Mouse (Mus musculus) lung, postnatal 0 days (tissue): ENCODE results near the gene Aoc3.

Experiments
- CTCF ChIP-seq: IDR thresholded peaks from 2 replicates; pipeline ENCODE4 v1.5.1; 2016; ENCODE audit warnings: antibody characterized with exemption, mild to moderate bottlenecking
- EP300 ChIP-seq: IDR thresholded peaks from 2 replicates; pipeline ENCODE4 v1.6.1; 2016; ENCODE audit warnings: antibody characterized with exemption, mild to moderate bottlenecking, control low read depth

- TF ChIP-seq CTCF = no peak
- TF ChIP-seq EP300 = no peak
These were observed at the start of gene Aoc3 for GRCm38 (mm10) chr11:101330371-101330924.
